Mouse (Mus musculus) kidney, adult 2 months (tissue): Measurements from ENCODE around the gene Mtg1.

Experiments
- CTCF ChIP-seq: fragments of 200-500 bp; conservative IDR thresholded peaks from 2 replicates; pipeline ENCODE4 v1.5.1; 2011; ENCODE audit warnings: low read depth, mild to moderate bottlenecking, control low read depth, low read length, moderate library complexity, mixed read lengths; ENCODE audit not compliant: insufficient read depth, insufficient read length
- POLR2A ChIP-seq: fragments of 200-500 bp; IDR thresholded peaks from one replicate; pipeline ENCODE4 v1.6.1; 2011; ENCODE audit warnings: low read depth, low read length, control low read depth

GRCm38 (mm10) chr7:140090601-140091000 lies 46.8 kb upstream of the Mtg1 start:
- TF ChIP-seq CTCF = no peak
- no peak for TF ChIP-seq POLR2A
